Mouse (Mus musculus): Measurements from ENCODE around the gene Gm28845.

- TF ChIP-seq CEBPB (IDR thresholded peaks at IDR 0.05; ENCODE audit: insufficient read depth, poor library complexity, severe bottlenecking) (no peak), MYOG (IDR thresholded peaks at IDR 0.05; ENCODE audit: control insufficient read depth in 1 of 3, insufficient read depth in 1 of 3, insufficient read length in 2 of 3, low read depth in 2 of 3) (no peak)
These were observed 10.9 kb upstream of the Gm28845 start for GRCm38 (mm10) chr1:65130226-65130625.
